Mouse (Mus musculus) E14TG2a.4 (cell line): ENCODE data around the gene Aldh3b3.

Source experiments
- CTCF ChIP-seq: conservative IDR thresholded peaks from 2 replicates; pipeline ENCODE4 v1.5.1; 2014; ENCODE audit warnings: low read length
- POU5F1 ChIP-seq: IDR thresholded peaks from 2 replicates; pipeline ENCODE4 v1.6.1; 2014; ENCODE audit warnings: low read length, borderline replicate concordance

DNA sequence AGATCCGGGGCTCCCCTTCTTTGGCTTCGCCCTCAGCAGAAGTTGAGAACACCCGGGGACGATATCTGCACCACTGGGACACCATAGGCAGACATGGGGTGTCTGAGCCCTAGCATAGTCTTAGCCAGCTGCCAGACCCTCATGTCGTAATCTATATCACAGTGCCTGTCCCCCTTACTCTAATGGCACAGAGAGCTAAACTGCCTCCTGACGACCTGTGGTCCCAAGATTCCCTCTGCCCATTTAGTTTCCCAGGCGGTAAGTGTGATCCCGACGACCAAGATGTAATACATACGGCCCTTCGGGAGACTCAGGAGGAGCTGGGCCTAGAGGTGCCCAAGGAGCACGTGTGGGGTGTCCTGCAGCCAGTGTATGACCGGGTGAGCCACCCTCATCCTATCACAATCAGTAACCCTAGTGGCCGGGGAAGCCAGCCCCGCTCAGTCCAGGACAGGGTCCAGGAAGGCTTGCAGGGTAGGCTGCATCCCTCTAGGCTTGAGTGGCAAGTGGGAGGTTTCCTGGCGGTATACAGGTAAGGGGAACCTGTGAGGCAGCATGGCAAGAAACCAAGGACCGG, 42.6 kb downstream of the Aldh3b3 start:
- TF ChIP-seq CTCF (no peak), POU5F1 (no peak)
